Mouse (Mus musculus): Measurements from ENCODE around the gene H1f0.

GRCm38 (mm10) chr15:79028237-79028738 lies at the start of gene H1f0:
- TF ChIP-seq GATA1 (IDR thresholded peaks at IDR 0.05; ENCODE audit: low read length) (no peak), TAL1 (IDR thresholded peaks at IDR 0.05; ENCODE audit: low read length) (no peak)

All from erythroblast, embryonic 14.5 days (primary cell).